Mouse (Mus musculus): ENCODE data around the gene Asap3.

- TF ChIP-seq CTCF (IDR thresholded peaks at IDR 0.05; ENCODE audit: borderline replicate concordance, insufficient read depth, low read depth, low read length) (no peak), POLR2A (IDR thresholded peaks at IDR 0.05; ENCODE audit: borderline replicate concordance, insufficient read depth, low read length) (no peak)
Observed at GRCm38 (mm10) chr4:136249332-136249647, 43.1 kb downstream of the Asap3 start.
